Mouse (Mus musculus) adrenal gland, adult 10 weeks (tissue): ENCODE data around the gene Gfi1b. TPM values are rescaled to one million over a fixed set of nuclear protein-coding genes. Genes with fewer than 3 reads are reported as not detected.

Experiments
- polyA plus RNA-seq: library from polyadenylated mRNA; stranded (reverse); fragments of 350-450 nt; fragmentation: Illumina TruSeq; extraction: RNeasy Lipid Tissue Mini Kit (QIAGEN cat#74804); gene quantifications from one replicate; pipeline ENCODE4 v1.2.3, GENCODE M21; 2014; ENCODE audit warnings: low read depth, low replicate concordance

The Gfi1b gene
- polyA plus RNA-seq: not detected

DNA sequence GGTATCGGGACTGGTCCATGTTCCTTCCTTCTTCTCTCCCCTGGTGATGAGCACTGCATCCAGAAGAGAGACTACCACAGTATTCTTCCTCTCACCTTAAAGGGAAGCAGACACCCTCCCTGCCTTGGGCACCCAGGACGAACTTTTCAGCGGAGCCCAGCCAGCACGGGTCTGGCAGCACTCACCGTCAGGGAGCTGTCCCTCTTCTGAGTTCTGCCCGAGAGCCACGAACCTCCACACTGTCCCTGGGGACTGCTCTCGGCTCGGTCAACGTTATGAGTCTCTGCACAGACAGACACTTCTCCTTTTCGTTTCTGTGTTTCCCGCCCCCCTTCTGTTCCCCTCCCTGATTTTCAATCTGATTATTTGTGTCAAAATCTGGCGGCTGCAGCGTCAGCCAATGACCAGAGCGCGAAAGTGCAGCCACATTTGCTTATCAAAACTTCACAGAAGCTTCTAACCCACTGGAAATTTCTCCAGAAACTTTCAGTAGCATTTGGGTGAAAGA lies at the start of gene Gfi1b:
TSS of gene Gfi1b (minus strand) at position 319 of the 508 bp plus-strand sequence.

DNA sequence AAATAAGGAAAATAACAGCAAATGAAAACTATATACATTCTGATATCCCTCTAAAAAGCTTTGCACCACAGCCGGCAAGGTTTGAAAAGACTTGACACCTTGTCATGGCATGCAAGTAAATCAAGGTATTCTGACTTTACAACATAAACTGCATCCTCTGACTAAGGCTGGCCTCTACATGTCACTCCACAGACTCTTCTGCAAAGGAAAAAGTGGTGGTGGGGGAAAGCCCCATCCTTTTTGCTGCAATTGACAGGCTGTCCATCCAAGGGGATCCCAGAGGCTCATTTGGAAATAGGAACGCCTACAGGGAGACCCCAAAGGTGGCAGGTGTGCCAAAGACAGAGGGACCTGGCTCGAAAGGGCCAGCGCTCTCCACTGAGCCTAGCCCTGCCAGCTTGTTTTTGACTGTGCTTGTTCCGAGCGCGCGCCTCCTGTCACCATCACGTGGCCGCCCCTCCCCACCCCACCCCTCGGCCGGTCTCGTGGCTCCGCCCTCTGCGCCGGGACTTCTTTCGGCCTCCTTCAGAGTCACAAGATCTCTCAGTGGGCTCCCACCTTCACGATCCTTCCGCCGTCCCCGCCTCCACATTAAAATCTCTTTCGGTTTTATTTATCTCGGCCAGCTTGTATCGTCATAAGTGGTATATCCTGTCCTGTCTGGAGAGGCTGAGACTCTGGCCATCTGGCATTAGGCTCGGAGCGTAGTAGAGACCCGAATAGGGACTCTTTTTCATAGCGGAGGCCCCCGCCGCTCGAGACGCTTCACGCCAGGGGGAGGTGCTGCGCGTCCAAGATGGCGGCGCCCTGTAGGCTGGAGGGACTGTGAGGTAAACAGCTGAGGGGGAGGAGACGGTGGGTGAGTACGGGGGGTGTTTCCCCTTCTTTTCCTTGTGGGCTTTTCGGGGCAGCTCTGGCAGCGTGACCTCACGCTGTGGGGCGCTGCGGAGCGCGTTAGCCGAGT lies 19.0 kb upstream of the Gfi1b start, which contains the start of gene Tsc1:
TSS of gene Tsc1 (plus strand) at position 768 of the 964 bp plus-strand sequence.

DNA sequence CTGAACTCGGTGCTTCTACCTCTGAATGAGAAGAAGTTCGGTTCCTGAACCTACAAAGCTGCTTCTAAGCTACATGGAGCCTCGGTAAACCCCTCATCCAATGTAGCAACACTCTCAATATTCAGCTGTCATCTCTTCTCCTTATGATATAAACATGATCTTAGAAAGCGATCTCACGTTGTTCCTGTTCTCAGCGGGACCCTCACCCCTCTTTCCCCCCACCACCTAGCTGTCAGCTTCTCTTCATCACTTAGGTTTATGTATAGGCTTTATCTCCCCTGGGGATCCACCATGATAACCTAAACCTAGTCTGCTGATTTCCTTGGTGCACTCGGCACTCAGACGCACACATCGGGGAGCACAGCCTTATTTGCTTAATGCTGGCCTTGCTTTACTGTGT lies 38.1 kb downstream of the Gfi1b start, which contains the start of gene Gtf3c5:
TSS of gene Gtf3c5 (minus strand) at position 101 of the 400 bp plus-strand sequence.

GRCm38 (mm10) chr2:28563303-28563702 lies 58.5 kb downstream of the Gfi1b start, which contains the start of gene Cel:
TSS of gene Cel (minus strand) at chr2:28563403.

Other genes starting within 250 kb of the Gfi1b start
- 2.0 TPM for gene Ppp1r26, start 175.2 kb downstream of the Gfi1b start, polyA plus RNA-seq
- not detected for gene 1700007K13Rik, start 155.7 kb downstream of the Gfi1b start, polyA plus RNA-seq
- gene Mrps2, start 153.9 kb downstream of the Gfi1b start, polyA plus RNA-seq: 102 TPM
- gene Gbgt1, start 125.1 kb downstream of the Gfi1b start, polyA plus RNA-seq: not detected
- gene Gm10134, start 115.9 kb downstream of the Gfi1b start, polyA plus RNA-seq: not detected
- 11.4 TPM for gene Ralgds, start 108.9 kb downstream of the Gfi1b start, polyA plus RNA-seq
- gene Cel, start 58.6 kb downstream of the Gfi1b start, polyA plus RNA-seq: not detected
- 3.7 TPM for gene Gtf3c5, start 38.2 kb downstream of the Gfi1b start, polyA plus RNA-seq
- gene Tsc1, start 19.2 kb upstream of the Gfi1b start, polyA plus RNA-seq: 7.3 TPM
- gene Spaca9, start 77.7 kb upstream of the Gfi1b start, polyA plus RNA-seq: not detected
- not detected for gene Ak8, start 78.2 kb upstream of the Gfi1b start, polyA plus RNA-seq
- 31.6 TPM for gene Gtf3c4, start 218.4 kb upstream of the Gfi1b start, polyA plus RNA-seq
- 10.7 TPM for gene Ddx31, start 218.4 kb upstream of the Gfi1b start, polyA plus RNA-seq